Mouse (Mus musculus): ENCODE data around the gene Sult1c2. TPM values are rescaled to one million over a fixed set of nuclear protein-coding genes. Genes with fewer than 3 reads are reported as not detected.
"Not testable (repeated sequence)": the region's sequence is repeated elsewhere in the genome, so short reads cannot be mapped to it uniquely, and the experiment has no call there.

Gene Sult1c2
- under 1 TPM in 1 of 2 experiments, not detected in 1; 0.14 TPM for total RNA-seq (2021)

DNA sequence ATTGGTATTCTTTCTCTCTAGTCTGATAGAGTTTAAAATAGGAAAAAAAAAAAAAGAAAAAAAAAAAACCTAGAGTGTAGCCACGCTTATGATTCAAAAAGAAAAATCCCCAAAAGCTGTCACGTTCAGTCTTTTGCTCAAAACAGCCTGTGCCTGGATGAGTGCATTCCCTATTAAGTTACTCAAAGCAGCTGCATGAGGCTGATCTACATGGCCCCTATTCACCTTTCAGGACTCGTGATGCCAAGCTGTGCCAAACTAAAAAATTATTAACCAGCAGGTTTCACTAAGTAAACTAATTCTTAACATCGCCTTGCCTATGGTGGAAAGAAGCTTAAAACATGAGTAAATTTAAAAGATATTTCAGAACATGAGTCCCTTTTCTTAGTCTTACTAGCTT, at the start of gene Sult1c2:
TSS of gene Sult1c2 (minus strand) at position 134 of the 400 bp plus-strand sequence.
- no peak for DNase-seq (ENCODE audit: low spot score)
- intact Hi-C loops (cut with DNase I), result no loop called here

GRCm38 (mm10) chr17:53879006-53879675, 33.0 kb upstream of the Sult1c2 start:
- intact Hi-C loops (cut with DNase I); DNase-seq (ENCODE audit: low spot score): not testable (repeated sequence)

- no peak for DNase-seq (ENCODE audit: low spot score)
- intact Hi-C loops (cut with DNase I), result no loop called here
Measured at GRCm38 (mm10) chr17:53874433-53874832, 28.3 kb upstream of the Sult1c2 start.

- intact Hi-C loops (cut with DNase I), result no loop called here
- no peak for DNase-seq (ENCODE audit: low spot score)
Measured at GRCm38 (mm10) chr17:53872192-53872591, 26.1 kb upstream of the Sult1c2 start.

- no peak for DNase-seq (ENCODE audit: low spot score)
- intact Hi-C loops (cut with DNase I), result no loop called here
Measured at GRCm38 (mm10) chr17:53869931-53870330, 23.8 kb upstream of the Sult1c2 start.

- DNase-seq (ENCODE audit: low spot score), result no peak
- intact Hi-C loops (cut with DNase I), result no loop called here
Measured at GRCm38 (mm10) chr17:53865260-53865955, 19.3 kb upstream of the Sult1c2 start.

- no peak for DNase-seq (ENCODE audit: low spot score)
- intact Hi-C loops (cut with DNase I), result no loop called here
Measured at GRCm38 (mm10) chr17:53860548-53860947, 14.4 kb upstream of the Sult1c2 start.

GRCm38 (mm10) chr17:53854992-53855391, 8.9 kb upstream of the Sult1c2 start:
- intact Hi-C loops (cut with DNase I), result no loop called here
- DNase-seq (ENCODE audit: low spot score), result no peak

DNA sequence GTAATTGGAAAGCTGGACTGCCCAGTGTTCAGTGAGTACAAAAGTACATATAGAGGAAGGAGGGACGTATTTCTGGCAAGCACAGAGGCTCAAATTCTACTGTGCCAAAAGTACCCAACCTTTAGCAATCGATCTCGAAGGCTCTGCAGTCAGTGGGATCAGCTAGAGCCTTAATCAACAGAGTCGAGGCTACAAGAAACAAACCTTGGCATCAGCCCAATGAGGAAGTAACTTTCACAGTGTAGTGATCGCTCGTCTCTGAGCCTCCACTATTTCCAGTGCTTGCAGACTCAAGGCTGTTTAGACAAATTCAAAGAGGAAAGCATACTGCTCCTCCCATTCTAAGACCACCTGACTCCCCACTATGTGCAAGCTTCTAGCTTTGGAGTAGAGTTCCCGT, 343 bp downstream of the Sult1c2 start:
- intact Hi-C loops (cut with DNase I), result no loop called here
- DNase-seq (ENCODE audit: low spot score), result no peak

GRCm38 (mm10) chr17:53833366-53833765, 12.8 kb downstream of the Sult1c2 start:
- no peak for DNase-seq (ENCODE audit: low spot score)
- intact Hi-C loops (cut with DNase I), result loop anchor here (2.0 to 10.0 kb wide), 3 partner anchors 156 to 429 kb away; no protein-coding TSS in a partner anchor

DNA sequence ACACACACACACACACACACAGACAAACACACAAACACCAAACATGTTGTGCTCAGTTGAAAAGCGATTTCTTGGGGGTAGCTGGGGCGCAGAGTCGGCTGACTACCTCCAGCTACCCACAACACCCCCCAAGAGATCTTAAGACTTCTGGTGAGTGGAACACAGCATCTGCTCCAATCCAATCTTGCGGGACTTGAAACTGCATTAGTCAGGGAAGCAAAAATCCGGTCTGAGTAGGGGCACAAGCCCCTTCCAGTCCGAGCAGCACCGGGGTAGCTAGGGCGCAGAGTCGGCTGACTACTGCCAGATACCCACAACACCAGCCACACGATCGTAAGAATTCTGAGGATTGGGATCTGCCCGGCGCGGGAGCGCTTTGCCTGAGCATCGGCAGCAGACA, 42.2 kb downstream of the Sult1c2 start:
- intact Hi-C loops (cut with DNase I); DNase-seq (ENCODE audit: low spot score): not testable (repeated sequence)

GRCm38 (mm10) chr17:53783381-53783780, 62.8 kb downstream of the Sult1c2 start:
- intact Hi-C loops (cut with DNase I), result no loop called here
- DNase-seq (ENCODE audit: low spot score), result no peak

Other genes with a start within 250 kb of the Sult1c2 start
- gene Sgo1, start 157.0 kb downstream of the Sult1c2 start, total RNA-seq (2021), result under 1 TPM; 0.31 TPM
- gene Sult1c1, start 144.3 kb upstream of the Sult1c2 start, total RNA-seq (2021), result not detected

Data from heart, postnatal 25 days (tissue).